Mouse (Mus musculus): Measurements from ENCODE around the gene Trpm8. TPM values are rescaled to one million over a fixed set of nuclear protein-coding genes. Genes with fewer than 3 reads are reported as not detected.

The Trpm8 gene
- polyA plus RNA-seq, 1 experiment from 2014 or later: not detected

- Histone ChIP-seq H3K27me3 (ENCODE audit: control insufficient read depth, insufficient read depth, low read length) (no peaks in the 10 kb centered on the region), H3K4me1 (ENCODE audit: control insufficient read depth, insufficient read depth, low read length) (no peaks in the 10 kb centered on the region), H3K4me3 (ENCODE audit: low read depth, low read length) (no peak overlapping the region), H3K27ac (replicated peaks; ENCODE audit: low read depth, low read length) (no peak overlapping the region), H3K9me3 (ENCODE audit: control insufficient read depth, low read length) (peaks cover 44% of the 10 kb centered on the region), H3K4me2 (ENCODE audit: low read depth, severe bottlenecking) (no peak overlapping the region), H3K9ac (ENCODE audit: low read length) (no peak overlapping the region), H3K36me3 (ENCODE audit: control insufficient read depth, insufficient read depth, low read length) (peaks cover 85% of the 10 kb centered on the region)
- 88% methylated on average over 7 of the region's 7 CpGs for WGBS
- ATAC-seq (ENCODE audit: insufficient number of reproducible peaks, low FRiP score, low TSS enrichment, low read depth) (no peak), DNase-seq (ENCODE audit: low spot score) (no peak)
Observed at GRCm38 (mm10) chr1:88264237-88264868, 13.1 kb upstream of the Trpm8 start.

GRCm38 (mm10) chr1:88264869-88265240 lies 12.6 kb upstream of the Trpm8 start:
- H3K4me2 ChIP-seq (ENCODE audit: low read depth, severe bottlenecking): no peak overlapping the region
- DNase-seq (ENCODE audit: low spot score) (no peak), ATAC-seq (ENCODE audit: insufficient number of reproducible peaks, low FRiP score, low TSS enrichment, low read depth) (no peak)
- H3K27ac ChIP-seq (replicated peaks; ENCODE audit: low read depth, low read length): no peak overlapping the region
- H3K4me1 ChIP-seq (ENCODE audit: control insufficient read depth, insufficient read depth, low read length): no peaks in the 10 kb centered on the region
- H3K9me3 ChIP-seq (ENCODE audit: control insufficient read depth, low read length): peaks cover 39% of the 10 kb centered on the region
- H3K4me3 ChIP-seq (ENCODE audit: low read depth, low read length): no peak overlapping the region
- H3K36me3 ChIP-seq (ENCODE audit: control insufficient read depth, insufficient read depth, low read length): peaks cover 90% of the 10 kb centered on the region
- H3K27me3 ChIP-seq (ENCODE audit: control insufficient read depth, insufficient read depth, low read length): no peaks in the 10 kb centered on the region
- H3K9ac ChIP-seq (ENCODE audit: low read length): no peak overlapping the region
- 82% methylated on average over 4 of the region's 4 CpGs for WGBS

- H3K9ac ChIP-seq (ENCODE audit: low read length): no peak overlapping the region
- peaks cover 86% of the 10 kb centered on the region for H3K36me3 ChIP-seq (ENCODE audit: control insufficient read depth, insufficient read depth, low read length)
- no peak overlapping the region for H3K27ac ChIP-seq (replicated peaks; ENCODE audit: low read depth, low read length)
- peaks cover 32% of the 10 kb centered on the region for H3K9me3 ChIP-seq (ENCODE audit: control insufficient read depth, low read length)
- ATAC-seq (ENCODE audit: insufficient number of reproducible peaks, low FRiP score, low TSS enrichment, low read depth) (no peak), DNase-seq (ENCODE audit: low spot score) (no peak)
- 89% methylated on average over 13 of the region's 13 CpGs for WGBS
- no peak overlapping the region for H3K4me3 ChIP-seq (ENCODE audit: low read depth, low read length)
- H3K27me3 ChIP-seq (ENCODE audit: control insufficient read depth, insufficient read depth, low read length): no peaks in the 10 kb centered on the region
- H3K4me2 ChIP-seq (ENCODE audit: low read depth, severe bottlenecking): no peak overlapping the region
- H3K4me1 ChIP-seq (ENCODE audit: control insufficient read depth, insufficient read depth, low read length): no peaks in the 10 kb centered on the region
Observed at GRCm38 (mm10) chr1:88266123-88266522, 11.3 kb upstream of the Trpm8 start.

GRCm38 (mm10) chr1:88267489-88267888 lies 10.0 kb upstream of the Trpm8 start:
- 92% methylated on average over 6 of the region's 6 CpGs for WGBS
- H3K36me3 ChIP-seq (ENCODE audit: control insufficient read depth, insufficient read depth, low read length): peaks cover 87% of the 10 kb centered on the region
- no peak overlapping the region for H3K4me3 ChIP-seq (ENCODE audit: low read depth, low read length)
- H3K27ac ChIP-seq (replicated peaks; ENCODE audit: low read depth, low read length): no peak overlapping the region
- peaks cover 25% of the 10 kb centered on the region for H3K9me3 ChIP-seq (ENCODE audit: control insufficient read depth, low read length)
- H3K9ac ChIP-seq (ENCODE audit: low read length): no peak overlapping the region
- H3K4me2 ChIP-seq (ENCODE audit: low read depth, severe bottlenecking): no peak overlapping the region
- ATAC-seq (ENCODE audit: insufficient number of reproducible peaks, low FRiP score, low TSS enrichment, low read depth) (no peak), DNase-seq (ENCODE audit: low spot score) (no peak)
- H3K27me3 ChIP-seq (ENCODE audit: control insufficient read depth, insufficient read depth, low read length): no peaks in the 10 kb centered on the region
- no peaks in the 10 kb centered on the region for H3K4me1 ChIP-seq (ENCODE audit: control insufficient read depth, insufficient read depth, low read length)

- ATAC-seq (ENCODE audit: insufficient number of reproducible peaks, low FRiP score, low TSS enrichment, low read depth): no peak
- no peak overlapping the region for H3K9ac ChIP-seq (ENCODE audit: low read length)
- peaks cover 20% of the 10 kb centered on the region for H3K9me3 ChIP-seq (ENCODE audit: control insufficient read depth, low read length)
- no peaks in the 10 kb centered on the region for H3K27me3 ChIP-seq (ENCODE audit: control insufficient read depth, insufficient read depth, low read length)
- 87% methylated on average over 6 of the region's 6 CpGs for WGBS
- H3K27ac ChIP-seq (replicated peaks; ENCODE audit: low read depth, low read length): no peak overlapping the region
- H3K36me3 ChIP-seq (ENCODE audit: control insufficient read depth, insufficient read depth, low read length): peaks cover 86% of the 10 kb centered on the region
- no peak for DNase-seq (ENCODE audit: low spot score)
- no peak overlapping the region for H3K4me3 ChIP-seq (ENCODE audit: low read depth, low read length)
- no peak overlapping the region for H3K4me2 ChIP-seq (ENCODE audit: low read depth, severe bottlenecking)
- H3K4me1 ChIP-seq (ENCODE audit: control insufficient read depth, insufficient read depth, low read length): no peaks in the 10 kb centered on the region
Observed at GRCm38 (mm10) chr1:88268070-88268469, 9.4 kb upstream of the Trpm8 start.

GRCm38 (mm10) chr1:88269539-88270309 lies 7.7 kb upstream of the Trpm8 start:
- ATAC-seq (ENCODE audit: insufficient number of reproducible peaks, low FRiP score, low TSS enrichment, low read depth) (no peak), DNase-seq (ENCODE audit: low spot score) (no peak)
- Histone ChIP-seq H3K9ac (ENCODE audit: low read length) (no peak overlapping the region), H3K9me3 (ENCODE audit: control insufficient read depth, low read length) (peaks cover 17% of the 10 kb centered on the region), H3K36me3 (ENCODE audit: control insufficient read depth, insufficient read depth, low read length) (peaks cover 85% of the 10 kb centered on the region), H3K27ac (replicated peaks; ENCODE audit: low read depth, low read length) (no peak overlapping the region), H3K4me3 (ENCODE audit: low read depth, low read length) (no peak overlapping the region), H3K4me2 (ENCODE audit: low read depth, severe bottlenecking) (no peak overlapping the region), H3K4me1 (ENCODE audit: control insufficient read depth, insufficient read depth, low read length) (no peaks in the 10 kb centered on the region), H3K27me3 (ENCODE audit: control insufficient read depth, insufficient read depth, low read length) (no peaks in the 10 kb centered on the region)
- 89% methylated on average over 12 of the region's 12 CpGs for WGBS

GRCm38 (mm10) chr1:88272851-88273250 lies 4.6 kb upstream of the Trpm8 start:
- DNase-seq (ENCODE audit: low spot score): no peak
- Histone ChIP-seq H3K9ac (ENCODE audit: low read length) (no peak overlapping the region), H3K9me3 (ENCODE audit: control insufficient read depth, low read length) (peaks cover 22% of the 10 kb centered on the region), H3K4me1 (ENCODE audit: control insufficient read depth, insufficient read depth, low read length) (peaks cover 8% of the 10 kb centered on the region), H3K4me2 (ENCODE audit: low read depth, severe bottlenecking) (no peak overlapping the region), H3K36me3 (ENCODE audit: control insufficient read depth, insufficient read depth, low read length) (peaks cover 62% of the 10 kb centered on the region), H3K4me3 (ENCODE audit: low read depth, low read length) (no peak overlapping the region), H3K27me3 (ENCODE audit: control insufficient read depth, insufficient read depth, low read length) (no peaks in the 10 kb centered on the region), H3K27ac (replicated peaks; ENCODE audit: low read depth, low read length) (no peak overlapping the region)
- WGBS: 66% methylated on average over 4 of the region's 4 CpGs
- no peak for ATAC-seq (ENCODE audit: insufficient number of reproducible peaks, low FRiP score, low TSS enrichment, low read depth)

GRCm38 (mm10) chr1:88273326-88273725 lies 4.1 kb upstream of the Trpm8 start:
- 97% methylated on average over 3 of the region's 3 CpGs for WGBS
- DNase-seq (ENCODE audit: low spot score) (no peak), ATAC-seq (ENCODE audit: insufficient number of reproducible peaks, low FRiP score, low TSS enrichment, low read depth) (no peak)
- Histone ChIP-seq H3K4me2 (ENCODE audit: low read depth, severe bottlenecking) (no peak overlapping the region), H3K36me3 (ENCODE audit: control insufficient read depth, insufficient read depth, low read length) (peaks cover 58% of the 10 kb centered on the region), H3K27ac (replicated peaks; ENCODE audit: low read depth, low read length) (no peak overlapping the region), H3K4me1 (ENCODE audit: control insufficient read depth, insufficient read depth, low read length) (peaks cover 8% of the 10 kb centered on the region), H3K9ac (ENCODE audit: low read length) (no peak overlapping the region), H3K27me3 (ENCODE audit: control insufficient read depth, insufficient read depth, low read length) (no peaks in the 10 kb centered on the region), H3K9me3 (ENCODE audit: control insufficient read depth, low read length) (peaks cover 21% of the 10 kb centered on the region), H3K4me3 (ENCODE audit: low read depth, low read length) (no peak overlapping the region)

Measured in limb, embryonic 11.5 days (tissue).